Mouse (Mus musculus): ENCODE data around the gene Fry. TPM values are rescaled to one million over a fixed set of nuclear protein-coding genes. Genes with fewer than 3 reads are reported as not detected.

Fry gene
- total and polyA plus RNA-seq, 2 experiments from 2014 or later: 62.6 to 129 TPM

GRCm38 (mm10) chr5:150412750-150413450 is 294.5 kb downstream of the Fry start:
- Histone ChIP-seq H3K27me3 (ENCODE audit: insufficient read depth, low read length) (no peaks in the 10 kb centered on the region), H3K4me2 (ENCODE audit: low read depth, low read length, poor library complexity, severe bottlenecking) (no peak overlapping the region), H3K9ac (replicated peaks; ENCODE audit: low read length, poor library complexity, severe bottlenecking) (no peak overlapping the region), H3K4me3 (ENCODE audit: low read depth, low read length) (no peak overlapping the region), H3K9me3 (ENCODE audit: low read length) (no peaks in the 10 kb centered on the region), H3K4me1 (ENCODE audit: insufficient read depth, low read length) (no peaks in the 10 kb centered on the region), H3K36me3 (ENCODE audit: insufficient read depth, low read length) (peaks cover 41% of the 10 kb centered on the region), H3K27ac (ENCODE audit: low read depth, low read length) (no peak overlapping the region)
- TF ChIP-seq CTCF (IDR thresholded peaks at IDR 0.05): no peak
- ATAC-seq (ENCODE audit: low FRiP score) (no peak), DNase-seq (ENCODE audit: low spot score) (no peak)
- WGBS: 80% methylated on average over 12 of the region's 12 CpGs

GRCm38 (mm10) chr5:150414823-150415222 is 296.4 kb downstream of the Fry start:
- no peaks in the 10 kb centered on the region for H3K4me1 ChIP-seq (ENCODE audit: insufficient read depth, low read length)
- H3K4me2 ChIP-seq (ENCODE audit: low read depth, low read length, poor library complexity, severe bottlenecking): no peak overlapping the region
- H3K9ac ChIP-seq (replicated peaks; ENCODE audit: low read length, poor library complexity, severe bottlenecking): no peak overlapping the region
- H3K27ac ChIP-seq (ENCODE audit: low read depth, low read length): no peak overlapping the region
- H3K36me3 ChIP-seq (ENCODE audit: insufficient read depth, low read length): peaks cover 55% of the 10 kb centered on the region
- DNase-seq (ENCODE audit: low spot score) (no peak), ATAC-seq (ENCODE audit: low FRiP score) (no peak)
- no peaks in the 10 kb centered on the region for H3K27me3 ChIP-seq (ENCODE audit: insufficient read depth, low read length)
- H3K9me3 ChIP-seq (ENCODE audit: low read length): no peaks in the 10 kb centered on the region
- no peak overlapping the region for H3K4me3 ChIP-seq (ENCODE audit: low read depth, low read length)
- TF ChIP-seq CTCF (IDR thresholded peaks at IDR 0.05): peak; percentile 43

GRCm38 (mm10) chr5:150417223-150417622 is 298.8 kb downstream of the Fry start:
- H3K4me1 ChIP-seq (ENCODE audit: insufficient read depth, low read length): no peaks in the 10 kb centered on the region
- no peak for ATAC-seq (ENCODE audit: low FRiP score)
- peaks cover 68% of the 10 kb centered on the region for H3K36me3 ChIP-seq (ENCODE audit: insufficient read depth, low read length)
- no peak overlapping the region for H3K9ac ChIP-seq (replicated peaks; ENCODE audit: low read length, poor library complexity, severe bottlenecking)
- H3K4me2 ChIP-seq (ENCODE audit: low read depth, low read length, poor library complexity, severe bottlenecking): no peak overlapping the region
- no peak for TF ChIP-seq CTCF (IDR thresholded peaks at IDR 0.05)
- no peaks in the 10 kb centered on the region for H3K9me3 ChIP-seq (ENCODE audit: low read length)
- no peak overlapping the region for H3K27ac ChIP-seq (ENCODE audit: low read depth, low read length)
- no peak for DNase-seq (ENCODE audit: low spot score)
- H3K4me3 ChIP-seq (ENCODE audit: low read depth, low read length): no peak overlapping the region
- WGBS: 100% methylated on average over 2 of the region's 2 CpGs
- H3K27me3 ChIP-seq (ENCODE audit: insufficient read depth, low read length): no peaks in the 10 kb centered on the region

GRCm38 (mm10) chr5:150418035-150418434 is 299.6 kb downstream of the Fry start:
- no peak overlapping the region for H3K4me3 ChIP-seq (ENCODE audit: low read depth, low read length)
- H3K27me3 ChIP-seq (ENCODE audit: insufficient read depth, low read length): no peaks in the 10 kb centered on the region
- no peak for TF ChIP-seq CTCF (IDR thresholded peaks at IDR 0.05)
- H3K4me1 ChIP-seq (ENCODE audit: insufficient read depth, low read length): no peaks in the 10 kb centered on the region
- no peak overlapping the region for H3K4me2 ChIP-seq (ENCODE audit: low read depth, low read length, poor library complexity, severe bottlenecking)
- no peak overlapping the region for H3K9ac ChIP-seq (replicated peaks; ENCODE audit: low read length, poor library complexity, severe bottlenecking)
- H3K9me3 ChIP-seq (ENCODE audit: low read length): no peaks in the 10 kb centered on the region
- ATAC-seq (ENCODE audit: low FRiP score) (no peak), DNase-seq (ENCODE audit: low spot score) (no peak)
- WGBS: 72% methylated on average over 6 of the region's 6 CpGs
- no peak overlapping the region for H3K27ac ChIP-seq (ENCODE audit: low read depth, low read length)
- peaks cover 69% of the 10 kb centered on the region for H3K36me3 ChIP-seq (ENCODE audit: insufficient read depth, low read length)

GRCm38 (mm10) chr5:150425038-150425437 is 306.6 kb downstream of the Fry start:
- WGBS: 67% methylated on average over 5 of the region's 5 CpGs
- ATAC-seq (ENCODE audit: low FRiP score) (peak; percentile 63; the same call in 1 of the 2 replicates), DNase-seq (ENCODE audit: low spot score) (peak; percentile 21)
- no peak overlapping the region for H3K4me2 ChIP-seq (ENCODE audit: low read depth, low read length, poor library complexity, severe bottlenecking)
- TF ChIP-seq CTCF (IDR thresholded peaks at IDR 0.05): no peak
- no peak overlapping the region for H3K27ac ChIP-seq (ENCODE audit: low read depth, low read length)
- H3K9ac ChIP-seq (replicated peaks; ENCODE audit: low read length, poor library complexity, severe bottlenecking): no peak overlapping the region
- no peak overlapping the region for H3K4me3 ChIP-seq (ENCODE audit: low read depth, low read length)
- peaks cover 68% of the 10 kb centered on the region for H3K36me3 ChIP-seq (ENCODE audit: insufficient read depth, low read length)
- no peaks in the 10 kb centered on the region for H3K9me3 ChIP-seq (ENCODE audit: low read length)
- H3K27me3 ChIP-seq (ENCODE audit: insufficient read depth, low read length): no peaks in the 10 kb centered on the region
- no peaks in the 10 kb centered on the region for H3K4me1 ChIP-seq (ENCODE audit: insufficient read depth, low read length)

GRCm38 (mm10) chr5:150426595-150426994 is 308.1 kb downstream of the Fry start:
- DNase-seq (ENCODE audit: low spot score) (peak; percentile 64), ATAC-seq (ENCODE audit: low FRiP score) (no peak)
- Histone ChIP-seq H3K4me3 (ENCODE audit: low read depth, low read length) (no peak overlapping the region), H3K4me1 (ENCODE audit: insufficient read depth, low read length) (no peaks in the 10 kb centered on the region), H3K4me2 (ENCODE audit: low read depth, low read length, poor library complexity, severe bottlenecking) (no peak overlapping the region), H3K27me3 (ENCODE audit: insufficient read depth, low read length) (no peaks in the 10 kb centered on the region), H3K9ac (replicated peaks; ENCODE audit: low read length, poor library complexity, severe bottlenecking) (no peak overlapping the region), H3K9me3 (ENCODE audit: low read length) (no peaks in the 10 kb centered on the region), H3K27ac (ENCODE audit: low read depth, low read length) (no peak overlapping the region), H3K36me3 (ENCODE audit: insufficient read depth, low read length) (peaks cover 69% of the 10 kb centered on the region)
- WGBS: 98% methylated on average over 3 of the region's 3 CpGs
- TF ChIP-seq CTCF (IDR thresholded peaks at IDR 0.05): peak; percentile 76

All from midbrain, postnatal 0 days (tissue).